Mouse (Mus musculus) gonadal fat pad, adult 2 months (tissue): ENCODE data around the gene Il23a. TPM values are rescaled to one million over a fixed set of nuclear protein-coding genes. Genes with fewer than 3 reads are reported as not detected.
"Not testable (repeated sequence)": the region's sequence is repeated elsewhere in the genome, so short reads cannot be mapped to it uniquely, and the experiment has no call there.

Experiments
- DNase-seq: peaks from one replicate; pipeline ENCODE4 v3.0.0-alpha.2; 2012; ENCODE audit warnings: low read depth
- polyA plus RNA-seq: library from polyadenylated mRNA; depleted of rRNA; stranded (reverse); fragments of >200 nt; gene quantifications from 2 replicates; pipeline ENCODE4 v1.2.3, GENCODE M21; 2012

The Il23a gene
- polyA plus RNA-seq, 1 experiment: 0.34 TPM

DNA sequence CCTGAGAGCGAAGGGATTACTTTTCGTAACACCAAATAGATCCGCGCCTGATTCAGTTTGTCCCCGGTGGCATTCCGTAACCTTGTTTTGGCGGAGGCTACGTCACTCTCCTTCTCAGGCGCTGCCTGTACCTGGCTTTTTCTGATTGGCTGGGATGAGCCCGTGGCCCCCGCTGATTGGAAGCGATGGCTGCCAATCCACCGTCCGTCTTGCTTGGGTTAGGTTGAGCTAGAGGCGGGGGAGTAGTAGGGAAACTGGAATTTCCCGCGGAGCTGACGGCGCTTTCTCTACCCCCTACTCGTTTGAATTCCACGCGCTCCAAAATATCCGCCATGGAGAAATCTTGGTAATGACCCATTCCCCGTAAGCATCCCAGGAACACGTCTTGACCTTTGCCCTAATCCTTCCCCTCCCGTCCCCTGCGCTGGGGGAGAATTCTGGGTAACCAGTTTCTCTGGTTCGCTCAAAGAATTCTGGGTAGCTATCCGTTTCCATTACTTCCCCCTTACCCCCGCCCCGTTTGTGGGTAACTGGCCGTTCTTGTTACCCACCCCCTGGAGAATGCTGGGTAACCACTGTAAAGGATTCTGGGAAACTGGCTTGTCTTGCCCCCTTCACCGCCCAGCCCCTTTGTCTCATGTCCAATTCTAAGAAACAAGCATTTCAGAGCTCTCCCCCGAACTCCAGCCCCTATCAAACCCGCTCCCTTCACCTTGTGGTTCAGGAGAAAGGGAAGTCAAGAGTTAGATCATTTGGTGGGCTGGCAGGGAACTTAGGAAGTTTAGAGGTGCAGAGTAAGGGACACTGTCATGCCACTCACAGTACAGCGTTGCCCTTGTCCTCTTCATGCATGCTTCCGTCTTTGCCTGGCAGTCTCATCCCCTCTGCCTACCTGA is 4.8 kb upstream of the Il23a start, which contains the start of gene Pan2:
TSS of gene Pan2 (plus strand) at position 210 of the 896 bp plus-strand sequence.
- DNase-seq: peak; percentile 98

DNA sequence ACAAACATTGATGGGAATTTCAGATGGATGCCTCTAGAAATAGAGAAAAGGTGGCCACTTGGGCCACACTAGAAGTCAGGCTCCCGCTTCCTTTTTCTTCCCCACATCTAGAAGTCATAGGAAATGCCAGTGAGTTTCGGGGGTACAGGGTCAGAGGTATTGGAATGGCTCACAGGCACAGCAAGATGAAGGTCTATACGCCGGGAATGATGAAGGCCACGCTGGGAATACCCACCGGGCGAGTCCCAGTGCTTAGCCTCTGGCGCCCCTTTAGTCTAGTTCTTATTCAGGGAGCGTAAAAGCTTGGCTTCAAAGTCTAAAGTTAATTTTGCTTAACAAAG is 4.2 kb upstream of the Il23a start:
- DNase-seq: no peak

GRCm38 (mm10) chr10:128302357-128302756 is 3.8 kb upstream of the Il23a start:
- no peak for DNase-seq

DNA sequence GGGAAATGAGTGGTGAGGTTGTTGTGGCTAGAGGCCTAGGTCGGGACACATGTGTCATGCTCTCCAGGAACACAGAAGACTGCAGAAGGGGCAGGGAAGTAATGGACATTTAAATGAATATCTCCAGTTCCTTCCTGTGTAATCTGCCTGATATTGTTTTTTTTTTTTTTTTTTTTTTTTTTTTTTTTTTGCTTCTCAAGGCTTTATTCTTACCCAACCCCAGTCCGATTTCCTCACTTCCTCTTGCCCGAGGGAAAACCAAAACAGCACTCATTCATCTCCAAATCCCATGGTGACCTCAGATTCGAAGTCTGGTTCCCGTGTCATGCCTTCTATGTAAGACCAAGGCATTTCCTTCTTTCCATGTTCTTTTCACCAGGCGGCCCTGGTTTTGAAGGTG is 309 bp downstream of the Il23a start:
- DNase-seq: peak; percentile 41

DNA sequence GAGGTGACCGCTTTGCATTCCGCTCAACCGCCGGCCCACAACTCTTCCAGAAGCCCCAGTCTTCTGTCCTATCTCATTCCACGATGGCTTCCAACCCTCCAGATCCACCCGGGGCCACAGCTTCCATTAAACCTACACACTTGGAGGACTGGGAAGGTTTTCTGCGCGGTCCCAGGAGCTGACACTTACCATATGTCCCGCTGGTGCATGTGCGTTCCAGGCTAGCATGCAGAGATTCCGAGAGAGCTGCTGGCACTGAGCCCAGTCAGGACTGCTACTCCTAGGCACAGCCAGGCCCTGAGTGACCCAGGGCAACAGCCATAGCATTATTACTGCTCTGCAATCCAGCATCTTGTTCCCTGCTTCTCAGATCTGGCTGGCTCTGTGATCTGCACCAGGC is 930 bp downstream of the Il23a start:
- DNase-seq: no peak

DNA sequence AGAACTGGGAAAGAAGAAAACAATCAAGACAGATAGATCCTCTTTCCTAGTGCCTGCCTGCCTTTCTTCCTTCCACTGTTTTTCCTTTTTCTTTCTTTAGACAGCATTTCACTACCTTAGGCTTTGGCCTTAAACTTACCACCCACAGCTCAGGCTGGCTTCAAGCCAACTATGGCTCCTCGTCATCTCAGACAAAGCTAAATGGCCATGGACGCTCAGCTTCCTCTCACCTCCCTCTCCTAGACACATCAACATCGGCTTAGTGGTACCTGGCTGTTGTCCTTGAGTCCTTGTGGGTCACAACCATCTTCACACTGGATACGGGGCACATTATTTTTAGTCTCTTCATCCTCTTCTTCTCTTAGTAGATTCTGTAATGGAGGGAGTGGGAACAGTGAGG is 1.3 kb downstream of the Il23a start:
- DNase-seq: no peak

- DNase-seq: no peak
Measured at GRCm38 (mm10) chr10:128296370-128297090, 2.0 kb downstream of the Il23a start.

- DNase-seq: not testable (repeated sequence)
Measured at GRCm38 (mm10) chr10:128290594-128290993, 8.0 kb downstream of the Il23a start.

GRCm38 (mm10) chr10:128283604-128284579 is 14.7 kb downstream of the Il23a start:
- DNase-seq: no peak

GRCm38 (mm10) chr10:128282886-128283450 is 15.6 kb downstream of the Il23a start:
- DNase-seq: no peak

GRCm38 (mm10) chr10:128281682-128282081 is 16.9 kb downstream of the Il23a start:
- no peak for DNase-seq

GRCm38 (mm10) chr10:128280943-128281342 is 17.6 kb downstream of the Il23a start:
- no peak for DNase-seq

DNA sequence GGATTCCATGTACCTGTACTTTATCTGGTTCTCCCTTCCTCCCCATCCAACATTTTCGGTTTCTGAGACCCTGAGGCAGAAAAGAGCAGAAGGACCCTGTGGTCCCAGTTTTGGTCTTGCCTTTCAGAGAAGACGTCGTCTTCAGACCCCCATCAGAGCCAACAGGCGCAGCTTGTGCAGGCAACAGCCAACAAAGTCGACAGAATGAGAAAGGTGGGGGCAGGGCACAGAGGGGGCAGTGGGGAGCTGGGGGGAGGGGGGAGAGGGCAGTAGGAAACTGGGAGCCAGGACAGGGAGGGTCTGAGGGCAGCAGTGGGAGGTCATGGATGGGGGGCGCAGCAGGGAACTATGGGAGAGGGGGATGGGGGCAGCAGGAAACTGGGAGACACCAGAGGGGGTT is 20.4 kb downstream of the Il23a start:
- DNase-seq: no peak

GRCm38 (mm10) chr10:128275374-128275773 is 23.2 kb downstream of the Il23a start:
- DNase-seq: not testable (repeated sequence)

DNA sequence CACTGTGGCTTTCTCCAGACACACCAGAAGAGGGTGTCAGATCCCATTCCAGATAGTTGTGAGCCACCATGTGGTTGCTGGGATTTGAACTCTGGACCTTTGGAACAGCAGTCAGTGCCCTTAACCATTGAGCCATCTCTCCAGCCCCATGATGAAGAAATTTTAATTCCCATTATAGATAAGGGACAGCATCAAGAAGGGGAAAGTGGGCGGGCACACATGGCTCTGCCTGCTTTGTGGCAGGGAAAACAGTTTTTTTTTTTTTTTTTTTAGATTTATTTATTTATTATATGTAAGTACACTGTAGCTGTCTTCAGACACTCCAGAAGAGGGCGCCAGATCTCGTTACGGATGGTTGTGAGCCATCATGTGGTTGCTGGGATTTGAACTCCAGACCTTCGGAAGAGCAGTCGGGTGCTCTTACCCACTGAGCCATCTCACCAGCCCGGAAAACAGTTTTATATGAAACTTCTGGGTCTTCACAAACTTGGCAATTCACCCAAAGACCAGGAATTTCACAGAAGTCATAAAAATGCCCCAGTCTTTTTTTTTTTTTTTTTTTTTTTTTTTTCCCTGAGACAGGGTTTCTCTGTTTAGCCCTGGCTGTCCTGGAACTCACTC is 25.6 kb downstream of the Il23a start:
- not testable (repeated sequence) for DNase-seq

DNA sequence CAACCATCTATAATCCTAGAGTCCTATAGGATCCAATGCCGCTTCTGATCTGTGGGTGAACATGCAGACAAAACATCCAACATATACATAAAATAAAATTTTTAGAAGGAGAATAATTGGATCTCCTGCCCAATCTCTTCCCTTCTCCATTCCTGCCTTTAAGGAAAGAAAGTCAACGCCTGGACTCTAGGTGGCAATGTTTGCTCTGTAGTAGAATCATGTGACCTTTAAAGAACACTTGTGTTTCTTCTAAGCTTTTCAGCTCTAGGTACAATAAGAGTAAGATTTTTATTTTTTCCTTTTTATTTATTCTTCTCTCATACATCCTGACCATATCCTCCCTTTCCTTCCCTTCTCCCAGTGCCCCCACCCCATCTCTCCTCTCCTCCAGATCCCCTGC is 26.7 kb downstream of the Il23a start:
- no peak for DNase-seq

DNA sequence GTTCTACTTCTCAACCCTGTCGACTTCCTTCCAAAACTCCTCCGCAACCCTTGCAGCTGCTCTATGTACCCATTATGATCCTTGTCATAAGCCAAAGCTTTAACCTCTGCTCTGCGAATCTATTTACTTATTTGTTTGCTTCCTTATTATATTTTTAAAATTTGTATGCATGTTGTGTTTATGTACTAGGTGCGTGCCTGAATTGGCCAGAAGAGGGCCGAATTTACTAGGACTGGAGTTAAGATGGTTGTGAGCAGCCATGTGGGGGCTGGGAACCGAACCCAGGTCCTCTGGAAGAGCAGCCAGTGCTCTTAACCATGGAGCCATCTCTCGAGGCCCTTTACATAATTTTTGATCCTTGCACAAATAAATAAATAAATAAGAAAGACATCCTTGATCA is 27.7 kb downstream of the Il23a start:
- DNase-seq: no peak

- DNase-seq: peak; percentile 91
Measured at GRCm38 (mm10) chr10:128270287-128270841, 28.2 kb downstream of the Il23a start, which contains the start of gene Stat2. TSS of gene Stat2 (plus strand) at chr10:128270559.

DNA sequence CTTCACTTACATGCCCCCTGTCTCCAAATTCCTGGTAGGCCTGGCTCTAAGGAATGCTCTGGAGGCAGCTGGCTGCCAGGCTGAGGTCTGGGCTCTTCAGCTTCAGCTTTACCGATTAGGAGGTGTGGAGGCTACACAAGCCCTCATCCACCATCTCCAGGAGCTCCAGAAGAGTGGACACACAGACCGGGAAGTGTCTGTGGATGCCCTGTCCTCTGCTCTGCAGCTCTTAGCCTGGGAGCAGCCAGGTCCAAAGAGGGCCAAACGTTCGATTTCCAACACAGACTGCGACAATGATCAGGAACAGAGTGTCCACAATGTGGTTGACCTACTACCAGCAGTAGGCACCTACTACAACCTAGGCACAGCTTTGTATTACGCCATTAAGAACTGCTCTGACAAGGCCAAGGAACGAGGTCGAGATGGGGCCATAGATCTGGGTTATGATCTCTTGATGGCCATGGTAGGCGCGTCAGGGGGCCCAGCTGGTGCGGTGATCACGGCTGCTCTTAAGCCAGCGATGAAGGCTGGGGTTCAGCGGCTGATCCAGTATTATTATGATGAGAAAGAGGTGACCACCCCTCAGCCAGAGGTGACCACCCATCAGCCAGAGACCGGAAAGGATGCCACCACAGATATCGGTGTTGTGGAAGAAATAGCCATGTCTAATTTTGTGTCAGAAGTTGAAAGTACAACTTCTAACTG is 29.2 kb downstream of the Il23a start:
- DNase-seq: no peak

DNA sequence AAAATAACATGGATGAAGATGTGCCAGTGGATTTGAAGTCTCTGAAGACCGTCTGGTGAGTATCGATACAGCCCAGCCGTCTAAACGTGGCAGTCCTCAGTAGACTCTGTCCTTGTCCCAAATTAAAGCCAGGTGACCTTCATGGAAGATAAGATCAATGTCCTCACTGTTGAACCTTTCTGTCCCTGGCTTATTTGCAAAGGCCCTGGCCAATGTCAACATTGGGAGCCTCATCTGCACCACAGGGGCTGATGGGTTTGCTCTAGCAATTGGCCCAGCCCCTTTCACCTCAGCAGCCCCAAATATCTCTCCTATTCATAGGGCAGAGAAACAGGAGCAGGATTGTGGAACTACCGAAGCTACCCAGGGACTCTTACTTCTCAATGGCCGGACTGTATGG is 30.2 kb downstream of the Il23a start, which contains the start of gene Apof:
TSS of gene Apof (plus strand) at position 301 of the 400 bp plus-strand sequence.
- no peak for DNase-seq
